Mouse (Mus musculus) neural tube, embryonic 11.5 days (tissue): Measurements from ENCODE around the gene Itih4. TPM values are rescaled to one million over a fixed set of nuclear protein-coding genes. Genes with fewer than 3 reads are reported as not detected.

Experiments
- ATAC-seq: fragments of 200-750 bp; cut with Nextera tagmentation; 2 replicates; pipeline ENCODE4 v1.8.0; 2017; ENCODE audit warnings: moderate number of reproducible peaks, mild to moderate bottlenecking, moderate TSS enrichment, moderate library complexity; ENCODE audit not compliant: insufficient read depth, low FRiP score, low TSS enrichment
- DNase-seq: peaks from one replicate; pipeline ENCODE4 v3.0.0-alpha.2; 2015; ENCODE audit warnings: low spot score
- H3K27ac ChIP-seq: fragments of 300-500 bp; sonication (generic); 2 replicates; pipeline ENCODE4 v1.5.1; 2014; ENCODE audit warnings: low read depth, mild to moderate bottlenecking, low read length
- H3K27me3 ChIP-seq: fragments of 300-500 bp; sonication (generic); 2 replicates; pipeline ENCODE4 v1.6.1; 2014; ENCODE audit warnings: mild to moderate bottlenecking, low read length, mixed read lengths; ENCODE audit not compliant: control insufficient read depth, insufficient read depth
- H3K36me3 ChIP-seq: fragments of 300-500 bp; sonication (generic); 2 replicates; pipeline ENCODE4 v1.6.1; 2014; ENCODE audit warnings: mild to moderate bottlenecking, low read length, moderate library complexity, mixed read lengths; ENCODE audit not compliant: control insufficient read depth, insufficient read depth
- H3K4me1 ChIP-seq: fragments of 300-500 bp; sonication (generic); 2 replicates; pipeline ENCODE4 v1.6.1; 2014; ENCODE audit warnings: low read length, mixed read lengths; ENCODE audit not compliant: control insufficient read depth, insufficient read depth
- H3K4me2 ChIP-seq: fragments of 300-500 bp; sonication (generic); 2 replicates; pipeline ENCODE4 v1.6.1; 2014; ENCODE audit warnings: low read depth, mild to moderate bottlenecking, moderate library complexity
- H3K4me3 ChIP-seq: fragments of 300-500 bp; sonication (generic); 2 replicates; pipeline ENCODE4 v1.5.1; 2014; ENCODE audit warnings: low read depth, low read length
- H3K9ac ChIP-seq: fragments of 300-500 bp; sonication (generic); 2 replicates; pipeline ENCODE4 v1.6.1; 2014; ENCODE audit warnings: mild to moderate bottlenecking, low read length
- H3K9me3 ChIP-seq: fragments of 300-500 bp; sonication (generic); 2 replicates; pipeline ENCODE4 v1.6.1; 2016; ENCODE audit warnings: low read length; ENCODE audit not compliant: control insufficient read depth
- WGBS: fragments of 180-500 bp; shearing (Covaris S2); extraction: QIAGEN DNeasy Blood & Tissue Kit; methylation state at CpG from one replicate; pipeline ENCODE4 v1.1.7; 2014; 5-methylcytosine and 5-hydroxymethylcytosine counted together
- polyA plus RNA-seq: library from polyadenylated mRNA; unstranded; fragments of >200 nt; fragmentation: Nextera tagmentation; extraction: Ambion mirVana; gene quantifications from 2 replicates; pipeline ENCODE4 v1.2.1, GENCODE M21; 2014

The Itih4 gene
- polyA plus RNA-seq, 1 experiment from 2014 or later, result not detected

GRCm38 (mm10) chr14:30913404-30913803 lies 27.1 kb downstream of the Itih4 start:
- H3K36me3 ChIP-seq, result no peaks in the 10 kb centered on the region
- H3K4me2 ChIP-seq, result no peak overlapping the region
- H3K27me3 ChIP-seq, result no peaks in the 10 kb centered on the region
- 89% methylated on average over 5 of the region's 5 CpGs for WGBS
- ATAC-seq, result no peak
- no peak for DNase-seq
- no peak overlapping the region for H3K9ac ChIP-seq
- H3K4me3 ChIP-seq, result no peak overlapping the region
- H3K27ac ChIP-seq, result no peak overlapping the region
- H3K9me3 ChIP-seq, result no peaks in the 10 kb centered on the region
- no peaks in the 10 kb centered on the region for H3K4me1 ChIP-seq

GRCm38 (mm10) chr14:30916516-30916915 lies 30.2 kb downstream of the Itih4 start:
- DNase-seq (no peak), ATAC-seq (no peak)
- Histone ChIP-seq H3K36me3 (no peaks in the 10 kb centered on the region), H3K9me3 (no peaks in the 10 kb centered on the region), H3K9ac (no peak overlapping the region), H3K27me3 (no peaks in the 10 kb centered on the region), H3K4me3 (no peak overlapping the region), H3K27ac (no peak overlapping the region), H3K4me2 (no peak overlapping the region), H3K4me1 (no peaks in the 10 kb centered on the region)
- 85% methylated on average over 1 of the region's 1 CpGs for WGBS

GRCm38 (mm10) chr14:30922053-30922670 lies 35.9 kb downstream of the Itih4 start:
- WGBS, result 67% methylated on average over 7 of the region's 8 CpGs
- Histone ChIP-seq H3K36me3 (no peaks in the 10 kb centered on the region), H3K4me1 (no peaks in the 10 kb centered on the region), H3K27ac (no peak overlapping the region), H3K27me3 (no peaks in the 10 kb centered on the region), H3K9ac (no peak overlapping the region), H3K4me3 (no peak overlapping the region), H3K9me3 (no peaks in the 10 kb centered on the region), H3K4me2 (no peak overlapping the region)
- DNase-seq (no peak), ATAC-seq (no peak)

GRCm38 (mm10) chr14:30923375-30924105 lies 37.3 kb downstream of the Itih4 start, which contains the start of gene Itih3:
Itih3 (minus strand) TSS chr14:30923760.
- Histone ChIP-seq H3K4me1 (no peaks in the 10 kb centered on the region), H3K4me3 (no peak within 1 kb of the TSS), H3K9me3 (no peaks in the 10 kb centered on the region), H3K9ac (no peak within 1 kb of the TSS), H3K36me3 (no peaks in the 10 kb centered on the region), H3K27me3 (no peaks in the 10 kb centered on the region), H3K4me2 (no peak within 1 kb of the TSS), H3K27ac (no peak within 1 kb of the TSS)
- no peak for ATAC-seq
- DNase-seq, result no peak
- 79% methylated on average over 6 of the region's 6 CpGs for WGBS

- H3K27me3 ChIP-seq, result no peaks in the 10 kb centered on the region
- H3K9ac ChIP-seq, result no peak overlapping the region
- no peak overlapping the region for H3K4me2 ChIP-seq
- H3K27ac ChIP-seq, result no peak overlapping the region
- H3K4me1 ChIP-seq, result no peaks in the 10 kb centered on the region
- no peak for ATAC-seq
- WGBS, result 93% methylated on average over 3 of the region's 3 CpGs
- H3K9me3 ChIP-seq, result no peaks in the 10 kb centered on the region
- H3K36me3 ChIP-seq, result no peaks in the 10 kb centered on the region
- DNase-seq, result no peak
- H3K4me3 ChIP-seq, result no peak overlapping the region
Measured at GRCm38 (mm10) chr14:30925492-30925891, 39.2 kb downstream of the Itih4 start.

GRCm38 (mm10) chr14:30930386-30930785 lies 44.1 kb downstream of the Itih4 start:
- Histone ChIP-seq H3K9ac (no peak overlapping the region), H3K4me1 (no peaks in the 10 kb centered on the region), H3K9me3 (no peaks in the 10 kb centered on the region), H3K4me2 (no peak overlapping the region), H3K27ac (no peak overlapping the region), H3K4me3 (no peak overlapping the region), H3K27me3 (no peaks in the 10 kb centered on the region), H3K36me3 (no peaks in the 10 kb centered on the region)
- 89% methylated on average over 4 of the region's 4 CpGs for WGBS
- ATAC-seq, result no peak
- DNase-seq, result no peak

- Histone ChIP-seq H3K4me2 (no peak overlapping the region), H3K4me1 (no peaks in the 10 kb centered on the region), H3K27ac (no peak overlapping the region), H3K27me3 (no peaks in the 10 kb centered on the region), H3K4me3 (no peak overlapping the region), H3K36me3 (no peaks in the 10 kb centered on the region), H3K9me3 (no peaks in the 10 kb centered on the region), H3K9ac (no peak overlapping the region)
- WGBS, result 92% methylated on average over 9 of the region's 9 CpGs
- no peak for DNase-seq
- no peak for ATAC-seq
Measured at GRCm38 (mm10) chr14:30933351-30933750, 47.1 kb downstream of the Itih4 start.

GRCm38 (mm10) chr14:30942254-30942653 lies 56.0 kb downstream of the Itih4 start:
- H3K4me2 ChIP-seq, result no peak overlapping the region
- H3K9me3 ChIP-seq, result no peaks in the 10 kb centered on the region
- ATAC-seq (no peak), DNase-seq (no peak)
- H3K36me3 ChIP-seq, result no peaks in the 10 kb centered on the region
- no peak overlapping the region for H3K4me3 ChIP-seq
- no peak overlapping the region for H3K27ac ChIP-seq
- no peaks in the 10 kb centered on the region for H3K27me3 ChIP-seq
- H3K9ac ChIP-seq, result no peak overlapping the region
- no peaks in the 10 kb centered on the region for H3K4me1 ChIP-seq
- 90% methylated on average over 4 of the region's 4 CpGs for WGBS

GRCm38 (mm10) chr14:30943038-30943437 lies 56.8 kb downstream of the Itih4 start, which contains the start of gene Itih1:
Itih1 (minus strand) TSS chr14:30943289.
- no peak for DNase-seq
- H3K4me2 ChIP-seq, result no peak within 1 kb of the TSS
- ATAC-seq, result no peak
- no peaks in the 10 kb centered on the region for H3K4me1 ChIP-seq
- no peaks in the 10 kb centered on the region for H3K27me3 ChIP-seq
- H3K27ac ChIP-seq, result no peak within 1 kb of the TSS
- 89% methylated on average over 7 of the region's 7 CpGs for WGBS
- H3K9ac ChIP-seq, result no peak within 1 kb of the TSS
- H3K36me3 ChIP-seq, result no peaks in the 10 kb centered on the region
- H3K9me3 ChIP-seq, result no peaks in the 10 kb centered on the region
- H3K4me3 ChIP-seq, result no peak within 1 kb of the TSS
